Comparison of ENCODE assay signal across 19 mouse cellular contexts in the genomic region with DNA sequence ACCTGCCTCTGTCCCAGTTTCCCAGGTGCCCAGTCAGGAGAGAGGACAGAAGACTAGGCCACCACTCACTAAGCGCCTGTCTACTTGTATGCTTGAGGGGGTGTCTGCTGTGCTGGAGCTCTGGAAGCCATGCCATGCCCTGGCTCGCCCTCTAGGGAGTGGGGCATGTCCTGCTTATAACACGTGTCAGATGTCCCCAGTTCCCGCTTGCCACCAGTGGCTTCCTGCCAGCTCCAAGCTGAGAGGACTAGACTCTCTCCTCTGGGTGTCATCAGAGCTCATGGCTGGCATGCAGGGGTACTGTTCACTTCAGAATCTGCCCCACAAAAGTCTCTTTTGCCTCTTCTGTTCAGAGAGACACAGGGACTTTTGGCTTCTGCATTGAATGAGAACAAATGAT. TPM values are rescaled to one million over a fixed set of nuclear protein-coding genes. Genes with fewer than 3 reads are reported as not detected.
DNase-seq lines count a peak whose midpoint lies in the region; ATAC-seq and TF ChIP-seq lines count a peak whose summit lies in the region.
"Had no signal": no experiment of that assay in that cellular context is flagged by ENCODE, and none has a peak within 500 bp of the region (broad histone marks: within the 10 kb centered on the region; RNA-seq: fewer than 3 reads in every experiment).

No protein-coding gene starts in this region.

- no peaks in the 10 kb centered on the region for H3K27me3 ChIP-seq in liver, adult 2 months (ENCODE audit: control insufficient read depth, insufficient read depth, low read length)
- no peaks in the 10 kb centered on the region for H3K27me3 ChIP-seq in liver, embryonic 12.5 days (replicated peaks)
- H3K27me3 ChIP-seq: forebrain, embryonic 12.5 days; liver, embryonic 13.5 days; lung, embryonic 15.5 days; midbrain, embryonic 15.5 days had no signal

- no peak overlapping the region for H3K27ac ChIP-seq in gastrocnemius, adult 2 months
- no peak overlapping the region for H3K27ac ChIP-seq in liver, adult 2 months (replicated peaks; ENCODE audit: insufficient read depth, low read depth, low read length)
- no peak overlapping the region for H3K27ac ChIP-seq in liver, embryonic 12.5 days
- H3K27ac ChIP-seq: forebrain, embryonic 12.5 days; hindbrain, embryonic 10.5 days; liver, embryonic 13.5 days; lung, embryonic 15.5 days; midbrain, embryonic 15.5 days had no signal

- ATAC-seq in liver, embryonic 12.5 days, result no peak
- ATAC-seq: CD4-positive, CD25-positive, alpha-beta regulatory T cell, adult 4 months; midbrain, embryonic 15.5 days had no signal

- TF ChIP-seq POLR2A in liver, adult 2 months (IDR thresholded peaks at IDR 0.05; ENCODE audit: extremely low read depth, insufficient read depth, low read length), result no peak

- intact Hi-C loops in gastrocnemius, adult 2 months (cut with DNase I), result no loop called here
- intact Hi-C loops in heart, postnatal 36 days (cut with DNase I), result no loop called here

- H3K79me2 ChIP-seq in liver, adult 2 months (ENCODE audit: control insufficient read depth, insufficient read depth, low read length), result no peaks in the 10 kb centered on the region

- TF ChIP-seq CTCF in gastrocnemius, adult 2 months (IDR thresholded peaks at IDR 0.05), result peak; percentile 19; the same call in 1 of the 2 replicates
- TF ChIP-seq CTCF in liver, adult 2 months (IDR thresholded peaks at IDR 0.05; ENCODE audit: low read depth, low read length), result no peak

- H3K4me3 ChIP-seq in gastrocnemius, adult 2 months, result no peak overlapping the region
- H3K4me3 ChIP-seq in liver, adult 2 months (ENCODE audit: insufficient read depth, low read depth, low read length), result no peak overlapping the region
- H3K4me3 ChIP-seq in liver, embryonic 12.5 days, result no peak overlapping the region
- H3K4me3 ChIP-seq: forebrain, embryonic 12.5 days; hindbrain, embryonic 10.5 days; liver, embryonic 13.5 days; lung, embryonic 15.5 days; megakaryocyte, embryonic 14.5 days; midbrain, embryonic 15.5 days had no signal

- no peaks in the 10 kb centered on the region for H3K9me3 ChIP-seq in liver, embryonic 12.5 days (replicated peaks)
- H3K9me3 ChIP-seq: forebrain, embryonic 12.5 days; hindbrain, embryonic 10.5 days; liver, embryonic 13.5 days; lung, embryonic 15.5 days; megakaryocyte, embryonic 14.5 days; midbrain, embryonic 15.5 days had no signal

- no peak overlapping the region for H3K9ac ChIP-seq in liver, adult 2 months (ENCODE audit: low read depth, low read length)
- H3K9ac ChIP-seq in liver, embryonic 12.5 days, result no peak overlapping the region
- H3K9ac ChIP-seq: forebrain, embryonic 12.5 days; liver, embryonic 13.5 days; lung, embryonic 15.5 days; midbrain, embryonic 15.5 days had no signal

- peak; percentile 32 for DNase-seq in adrenal gland, postnatal 14 days
- DNase-seq in adrenal gland, adult 18-20 months (ENCODE audit: low spot score in 2 of 2), result no peak
- peak; percentile 82 for DNase-seq in gastrocnemius, adult 2 months
- DNase-seq in gastrocnemius, postnatal 25 days, result no peak
- DNase-seq in liver, adult 2 months (ENCODE audit: extremely low read depth, low read depth, low spot score), result peak; percentile 50
- peak; percentile 36 to 39 for DNase-seq in heart, postnatal 36 days
- DNase-seq in kidney, adult 9 months, result no peak
- DNase-seq: kidney, adult 2 months; kidney, postnatal 25 days; liver, embryonic 13.5 days; retina, postnatal 1 day had no signal

- no peak overlapping the region for H3K4me2 ChIP-seq in liver, embryonic 12.5 days
- H3K4me2 ChIP-seq: forebrain, embryonic 12.5 days; liver, embryonic 13.5 days; lung, embryonic 15.5 days; midbrain, embryonic 15.5 days had no signal

- H3K4me1 ChIP-seq in liver, adult 2 months (ENCODE audit: control insufficient read depth, insufficient read depth, low read length), result no peaks in the 10 kb centered on the region; the same call in 1 of the 2 replicates
- H3K4me1 ChIP-seq in liver, embryonic 12.5 days, result no peaks in the 10 kb centered on the region
- H3K4me1 ChIP-seq: forebrain, embryonic 12.5 days; hindbrain, embryonic 10.5 days; liver, embryonic 13.5 days; lung, embryonic 15.5 days; megakaryocyte, embryonic 14.5 days; midbrain, embryonic 15.5 days had no signal

- WGBS in liver, adult 2 months, result 60% methylated on average over 4 of the region's 4 CpGs
- WGBS in liver, embryonic 12.5 days (ENCODE audit: insufficient replicate concordance), result 53% methylated on average over 4 of the region's 4 CpGs

- no peaks in the 10 kb centered on the region; the same call in 1 of the 2 replicates for H3K36me3 ChIP-seq in liver, adult 2 months (ENCODE audit: control insufficient read depth, insufficient read depth, low read length)
- 0 out of 2 replicates have a peak, but pooled peaks cover 5% of the 10 kb centered on the region for H3K36me3 ChIP-seq in liver, embryonic 12.5 days
- H3K36me3 ChIP-seq: forebrain, embryonic 12.5 days; G1E; midbrain, embryonic 15.5 days had no signal

RNA-seq across cellular contexts. Expression of a gene that starts 55.0 kb away (rescaled TPM):
- total RNA-seq in adrenal gland, postnatal 14 days (2021), result 8.1 and 9.2 TPM in 2 replicates
- 10 to 100 TPM; 10.6 to 15.1 TPM for total RNA-seq in adrenal gland, adult 18-20 months (2021)
- under 1 TPM; 0.23 to 0.75 TPM for total RNA-seq in gastrocnemius, adult 2 months (2021)
- total RNA-seq in gastrocnemius, postnatal 25 days (2021), result under 1 TPM; 0.92 to 0.94 TPM
- total RNA-seq in liver, adult 2 months (2014; rRNA removed), result 1.7 and 2.2 TPM in 2 replicates
- 4.1 and 5.4 TPM in 2 replicates for polyA plus RNA-seq in liver, adult 2 months (2012; rRNA removed)
- 2.3 and 2.7 TPM in 2 replicates for polyA plus RNA-seq in liver, embryonic 12.5 days (2016; fragmentation: Nextera tagmentation; extraction: Ambion mirVana)
- 1 to 10 TPM; 1.1 to 1.4 TPM for total RNA-seq in heart, postnatal 36 days (2021)
- polyA plus RNA-seq: G1E had no signal

Comparison
In these comparisons a context has a peak if more than half of its experiments do, and no peak if none do; other contexts are left out.
1. DNase-seq: peak in adrenal gland, postnatal 14 days (single experiment), gastrocnemius, adult 2 months (single experiment), liver, adult 2 months (single experiment) and heart, postnatal 36 days (2 of 2); none in adrenal gland, adult 18-20 months (0 of 2), gastrocnemius, postnatal 25 days (single experiment) and kidney, adult 9 months (single experiment).